Mouse (Mus musculus) embryonic fibroblast, embryonic 13.5 days (primary cell): ENCODE results near the gene Eci2.

Experiments used
- CTCF ChIP-seq: IDR thresholded peaks from 2 replicates; pipeline ENCODE4 v1.5.1; 2011; ENCODE audit warnings: mild to moderate bottlenecking, control low read depth, low read length, moderate library complexity, borderline replicate concordance; ENCODE audit not compliant: insufficient read depth
- POLR2A ChIP-seq: IDR thresholded peaks from 2 replicates; pipeline ENCODE4 v1.6.1; 2011; ENCODE audit warnings: low read depth, mild to moderate bottlenecking, control low read depth, low read length, moderate library complexity

DNA sequence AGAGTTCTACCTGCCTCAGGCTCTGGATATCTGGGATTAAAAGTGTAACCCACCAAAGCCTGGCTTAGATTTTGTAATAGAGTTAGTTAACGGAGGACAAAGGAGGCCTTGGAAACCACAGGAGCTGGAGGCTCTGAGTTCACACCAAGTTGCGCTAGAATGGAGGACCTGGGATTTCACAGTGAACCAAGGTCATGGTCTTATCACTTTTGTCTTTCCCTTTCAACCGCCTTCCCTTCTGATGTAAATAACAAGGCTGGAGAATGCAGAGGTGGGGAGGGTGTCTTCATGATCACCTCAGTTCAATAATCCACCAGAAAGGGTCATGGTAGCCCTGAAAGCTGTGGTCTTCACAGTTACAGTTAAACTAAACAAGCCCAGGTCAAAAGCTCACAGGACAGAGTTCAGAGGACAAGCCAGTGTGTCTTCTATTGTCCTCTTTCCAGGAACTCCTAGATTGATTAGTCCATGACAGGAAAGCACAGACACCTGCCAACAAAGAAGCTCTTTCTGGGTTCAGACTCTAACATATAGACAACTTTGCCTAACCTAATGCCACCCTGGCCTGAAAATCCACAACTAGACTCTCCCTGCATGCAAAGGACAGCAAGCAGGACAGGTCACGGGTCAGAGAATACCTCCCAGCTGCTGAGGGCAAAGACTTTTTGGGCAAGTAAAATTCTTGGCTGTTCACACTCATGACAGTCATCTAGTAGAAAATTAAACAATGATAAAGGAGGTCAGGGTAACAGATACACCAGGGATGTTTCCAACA lies 65.7 kb downstream of the Eci2 start:
- no peak for TF ChIP-seq CTCF
- no peak for TF ChIP-seq POLR2A
